ENCODE assay signal across 10 mouse cellular contexts in genomic region chr13:42725709-42726231, GRCm38 (mm10). TPM values are rescaled to one million over a fixed set of nuclear protein-coding genes. Genes with fewer than 3 reads are reported as not detected.
DNase-seq lines count a peak whose midpoint lies in the region; ATAC-seq and TF ChIP-seq lines count a peak whose summit lies in the region.
"Had no signal": no experiment of that assay in that cellular context is flagged by ENCODE, and none has a peak within 500 bp of the region (broad histone marks: within the 10 kb centered on the region; RNA-seq: fewer than 3 reads in every experiment).

No protein-coding gene starts in this region.

- no peaks in the 10 kb centered on the region for H3K27me3 ChIP-seq in hindbrain, embryonic 15.5 days
- no peaks in the 10 kb centered on the region for H3K27me3 ChIP-seq in hindbrain, embryonic 12.5 days
- no peaks in the 10 kb centered on the region for H3K27me3 ChIP-seq in kidney, embryonic 15.5 days
- H3K27me3 ChIP-seq in limb, embryonic 10.5 days (ENCODE audit: low read depth, poor library complexity, severe bottlenecking), result no peaks in the 10 kb centered on the region
- H3K27me3 ChIP-seq: neural tube, embryonic 13.5 days had no signal

- DNase-seq in adrenal gland, postnatal 10 days, result peak; percentile 8
- peak; percentile 31 to 50 for DNase-seq in cerebellum, adult 18-20 months
- no peak for DNase-seq in limb, embryonic 10.5 days (ENCODE audit: low spot score)
- DNase-seq in lung, adult 2 months, result no peak
- no peak for DNase-seq in urinary bladder, postnatal 10 days (ENCODE audit: low spot score)
- DNase-seq: lung, embryonic 14.5 days had no signal

- H3K9ac ChIP-seq in hindbrain, embryonic 15.5 days, result no peak overlapping the region
- H3K9ac ChIP-seq in hindbrain, embryonic 12.5 days, result no peak overlapping the region
- H3K9ac ChIP-seq in kidney, embryonic 15.5 days, result no peak overlapping the region
- H3K9ac ChIP-seq: lung, embryonic 14.5 days; neural tube, embryonic 13.5 days had no signal

- no peak overlapping the region for H3K27ac ChIP-seq in hindbrain, embryonic 15.5 days (replicated peaks)
- H3K27ac ChIP-seq in hindbrain, embryonic 12.5 days, result no peak overlapping the region; the same call in 1 of the 2 replicates
- peak overlapping the region; percentile 78 for H3K27ac ChIP-seq in kidney, embryonic 15.5 days
- no peak overlapping the region for H3K27ac ChIP-seq in limb, embryonic 10.5 days
- H3K27ac ChIP-seq: neural tube, embryonic 13.5 days had no signal

- H3K36me3 ChIP-seq in hindbrain, embryonic 15.5 days, result no peaks in the 10 kb centered on the region
- H3K36me3 ChIP-seq in hindbrain, embryonic 12.5 days, result no peaks in the 10 kb centered on the region
- no peaks in the 10 kb centered on the region for H3K36me3 ChIP-seq in kidney, embryonic 15.5 days
- H3K36me3 ChIP-seq in limb, embryonic 10.5 days, result no peaks in the 10 kb centered on the region

- ATAC-seq in hindbrain, embryonic 15.5 days (ENCODE audit: low FRiP score, low read depth), result peak; percentile 38; the same call in 1 of the 2 replicates
- ATAC-seq in hindbrain, embryonic 12.5 days (ENCODE audit: low FRiP score), result no peak
- ATAC-seq in kidney, embryonic 15.5 days (replicated peaks; ENCODE audit: low FRiP score), result no peak

- 57% methylated on average over 7 of the region's 7 CpGs for WGBS in hindbrain, embryonic 15.5 days
- WGBS in hindbrain, embryonic 12.5 days, result 73% methylated on average over 7 of the region's 7 CpGs
- 58% methylated on average over 7 of the region's 7 CpGs for WGBS in kidney, embryonic 15.5 days
- 79% methylated on average over 7 of the region's 7 CpGs for WGBS in limb, embryonic 10.5 days
- 61% methylated on average over 7 of the region's 7 CpGs for WGBS in lung, adult 2 months

- no peak for TF ChIP-seq CTCF in lung, adult 2 months (IDR thresholded peaks at IDR 0.05; ENCODE audit: insufficient read depth, low read length)

- TF ChIP-seq POLR2A in lung, adult 2 months (IDR thresholded peaks at IDR 0.05; ENCODE audit: borderline replicate concordance, extremely low read depth, low read depth, low read length), result no peak

- no peak overlapping the region for H3K4me2 ChIP-seq in hindbrain, embryonic 15.5 days
- no peak overlapping the region for H3K4me2 ChIP-seq in hindbrain, embryonic 12.5 days (replicated peaks)
- H3K4me2 ChIP-seq in kidney, embryonic 15.5 days, result no peak overlapping the region
- H3K4me2 ChIP-seq: lung, embryonic 14.5 days; neural tube, embryonic 13.5 days had no signal

- no peak overlapping the region for H3K4me3 ChIP-seq in hindbrain, embryonic 15.5 days
- H3K4me3 ChIP-seq in hindbrain, embryonic 12.5 days, result no peak overlapping the region
- no peak overlapping the region for H3K4me3 ChIP-seq in kidney, embryonic 15.5 days (replicated peaks)
- H3K4me3 ChIP-seq in limb, embryonic 10.5 days, result no peak overlapping the region
- no peak overlapping the region for H3K4me3 ChIP-seq in lung, adult 2 months (replicated peaks; ENCODE audit: extremely low read depth, low read depth, low read length)
- H3K4me3 ChIP-seq: neural tube, embryonic 13.5 days had no signal

- peaks cover 7% of the 10 kb centered on the region for H3K4me1 ChIP-seq in hindbrain, embryonic 15.5 days (replicated peaks)
- no peaks in the 10 kb centered on the region; the same call in 1 of the 2 replicates for H3K4me1 ChIP-seq in hindbrain, embryonic 12.5 days
- H3K4me1 ChIP-seq in kidney, embryonic 15.5 days, result peaks cover 24% of the 10 kb centered on the region
- H3K4me1 ChIP-seq in limb, embryonic 10.5 days, result no peaks in the 10 kb centered on the region; the same call in 1 of the 2 replicates
- no peaks in the 10 kb centered on the region for H3K4me1 ChIP-seq in lung, adult 2 months (ENCODE audit: control insufficient read depth, insufficient read depth, low read length)

- H3K9me3 ChIP-seq in hindbrain, embryonic 15.5 days, result no peaks in the 10 kb centered on the region
- H3K9me3 ChIP-seq in hindbrain, embryonic 12.5 days (replicated peaks), result no peaks in the 10 kb centered on the region; the same call in 1 of the 2 replicates
- H3K9me3 ChIP-seq in kidney, embryonic 15.5 days (replicated peaks), result no peaks in the 10 kb centered on the region
- no peaks in the 10 kb centered on the region for H3K9me3 ChIP-seq in limb, embryonic 10.5 days (replicated peaks)

RNA-seq across cellular contexts. Expression of gene Phactr1, which starts 45.3 kb away (rescaled TPM):
- 46.1 and 56.0 TPM in 2 replicates for polyA plus RNA-seq in hindbrain, embryonic 15.5 days (2015; fragmentation: Nextera tagmentation; extraction: Ambion mirVana)
- 23.6 and 25.0 TPM in 2 replicates for polyA plus RNA-seq in hindbrain, embryonic 12.5 days (2016; fragmentation: Nextera tagmentation; extraction: Ambion mirVana)
- 10 to 100 TPM; 12.9 to 13.9 TPM for total RNA-seq in adrenal gland, postnatal 10 days (2021)
- 24.5 and 25.7 TPM in 2 replicates for polyA plus RNA-seq in kidney, embryonic 15.5 days (2015; fragmentation: Nextera tagmentation; extraction: Ambion mirVana)
- 0.49 and 2.0 TPM in 2 replicates for polyA plus RNA-seq in limb, embryonic 10.5 days (2016; fragmentation: Nextera tagmentation; extraction: Ambion mirVana)
- 23.9 and 40.7 TPM in 2 replicates for polyA plus RNA-seq in lung, adult 2 months (2012; rRNA removed)

Comparison
In these comparisons a context has a peak if more than half of its experiments do, and no peak if none do; other contexts are left out.
1. DNase-seq: peak in adrenal gland, postnatal 10 days (single experiment) and cerebellum, adult 18-20 months (2 of 2); none in limb, embryonic 10.5 days (single experiment), lung, adult 2 months (single experiment) and urinary bladder, postnatal 10 days (single experiment).